Mouse (Mus musculus): ENCODE results near the gene Fbxl16.

GRCm38 (mm10) chr17:25841117-25841880 lies 32.4 kb downstream of the Fbxl16 start, which contains the start of gene Gm20683:
- TF ChIP-seq CTCF (IDR thresholded peaks at IDR 0.05; ENCODE audit: low read depth), result no peak
- no peak for TF ChIP-seq EP300 (optimal IDR thresholded peaks at IDR 0.05)

All from stomach, postnatal 0 days (tissue).